Mouse (Mus musculus): Measurements from ENCODE around the gene Vmn1r91.
"Not testable (repeated sequence)": the region's sequence is repeated elsewhere in the genome, so short reads cannot be mapped to it uniquely, and the experiment has no call there.

- TF ChIP-seq GATA1 (IDR thresholded peaks at IDR 0.05; ENCODE audit: borderline replicate concordance, low read length); FLI1 (IDR thresholded peaks at IDR 0.05; ENCODE audit: low read length): not testable (repeated sequence)
Observed at GRCm38 (mm10) chr7:20078118-20078517, 21.4 kb upstream of the Vmn1r91 start.
